Mouse (Mus musculus) brain, embryonic 14.5 days (tissue): ENCODE data around the gene Dspp. TPM values are rescaled to one million over a fixed set of nuclear protein-coding genes. Genes with fewer than 3 reads are reported as not detected.

ENCODE experiments used
- DNase-seq: peaks from one replicate; pipeline ENCODE4 v3.0.0-alpha.2; 2011; ENCODE audit warnings: low read depth
- CTCF ChIP-seq: fragments of 200-500 bp; IDR thresholded peaks from 2 replicates; pipeline ENCODE4 v1.5.1; 2012; ENCODE audit warnings: inconsistent platforms, mild to moderate bottlenecking, moderate library complexity, borderline replicate concordance; ENCODE audit not compliant: insufficient read depth, insufficient read length; ENCODE audit errors: extremely low read depth
- POLR2A ChIP-seq: fragments of 200-500 bp; IDR thresholded peaks from 2 replicates; pipeline ENCODE4 v1.6.1; 2012; ENCODE audit warnings: mild to moderate bottlenecking, inconsistent platforms, borderline replicate concordance; ENCODE audit not compliant: poor library complexity, insufficient read depth, insufficient read length, severe bottlenecking; ENCODE audit errors: extremely low read depth
- polyA plus RNA-seq: library from polyadenylated mRNA; depleted of rRNA; stranded (reverse); fragments of >200 nt; gene quantifications from 2 replicates; pipeline ENCODE4 v1.2.3, GENCODE M21; 2012; rRNA removed

Gene Dspp
- polyA plus RNA-seq: not detected in 2 replicates

- TF ChIP-seq POLR2A: no peak
- no peak for TF ChIP-seq CTCF
- no peak for DNase-seq
Observed at GRCm38 (mm10) chr5:104170412-104170811, at the start of gene Dspp. TSS of gene Dspp (plus strand) at chr5:104170712.

- TF ChIP-seq POLR2A (no peak), CTCF (no peak)
- no peak for DNase-seq
Observed at GRCm38 (mm10) chr5:104124016-104124658, 46.4 kb upstream of the Dspp start.

GRCm38 (mm10) chr5:104126561-104127320, 43.8 kb upstream of the Dspp start:
- DNase-seq: no peak
- TF ChIP-seq CTCF (no peak), POLR2A (no peak)

GRCm38 (mm10) chr5:104127351-104127750, 43.2 kb upstream of the Dspp start:
- DNase-seq: no peak
- TF ChIP-seq POLR2A (no peak), CTCF (no peak)

GRCm38 (mm10) chr5:104128281-104129031, 42.1 kb upstream of the Dspp start:
- no peak for TF ChIP-seq CTCF
- TF ChIP-seq POLR2A: no peak
- DNase-seq: peak; percentile 28

GRCm38 (mm10) chr5:104130891-104131290, 39.6 kb upstream of the Dspp start:
- no peak for TF ChIP-seq CTCF
- TF ChIP-seq POLR2A: no peak
- DNase-seq: no peak

- peak; percentile 53 for DNase-seq
- no peak for TF ChIP-seq POLR2A
- peak; percentile 59; the same call in 1 of the 2 replicates for TF ChIP-seq CTCF
Observed at GRCm38 (mm10) chr5:104131544-104131943, 39.0 kb upstream of the Dspp start.

GRCm38 (mm10) chr5:104133752-104134151, 36.8 kb upstream of the Dspp start:
- TF ChIP-seq POLR2A (no peak), CTCF (no peak)
- no peak for DNase-seq

GRCm38 (mm10) chr5:104137920-104138541, 32.5 kb upstream of the Dspp start:
- no peak for DNase-seq
- TF ChIP-seq CTCF (no peak), POLR2A (no peak)

GRCm38 (mm10) chr5:104141067-104141466, 29.4 kb upstream of the Dspp start:
- peak; percentile 24; the same call in 1 of the 2 replicates for TF ChIP-seq CTCF
- no peak for TF ChIP-seq POLR2A
- DNase-seq: no peak

GRCm38 (mm10) chr5:104144057-104144456, 26.5 kb upstream of the Dspp start:
- TF ChIP-seq CTCF (no peak), POLR2A (no peak)

More at GRCm38 (mm10) chr5:104144057-104144456, 26.5 kb upstream of the Dspp start:
- DNase-seq: no peak
